Mouse (Mus musculus) c-Kit-negative CD71-positive TER-119-positive erythroid progenitor cells, embryonic 14.5 days (primary cell): Measurements from ENCODE around the gene Smyd5.

Experiments used
- DNase-seq: peaks from one replicate; pipeline ENCODE4 v3.0.0-alpha.2; 2013; ENCODE audit warnings: low read depth, low spot score

Smyd5 gene

GRCm38 (mm10) chr6:85491606-85492005, 59.8 kb downstream of the Smyd5 start:
- no peak for DNase-seq
